Mouse (Mus musculus) heart, embryonic 11.5 days (tissue): ENCODE measurements around the gene Leap2. TPM values are rescaled to one million over a fixed set of nuclear protein-coding genes. Genes with fewer than 3 reads are reported as not detected.

ENCODE experiments used
- ATAC-seq: fragments of 200-750 bp; cut with Nextera tagmentation; replicated peaks from 2 replicates; pipeline ENCODE4 v1.8.0; 2017; ENCODE audit warnings: moderate library complexity; ENCODE audit not compliant: insufficient number of reproducible peaks, low FRiP score, low TSS enrichment
- H3K27ac ChIP-seq: fragments of 300-500 bp; sonication (generic); 2 replicates; pipeline ENCODE4 v1.5.1; 2014; ENCODE audit warnings: mild to moderate bottlenecking, low read depth, low read length
- H3K27me3 ChIP-seq: fragments of 300-500 bp; sonication (generic); 2 replicates; pipeline ENCODE4 v1.6.1; 2014; ENCODE audit warnings: mild to moderate bottlenecking, low read length, mixed read lengths; ENCODE audit not compliant: control insufficient read depth, insufficient read depth
- H3K36me3 ChIP-seq: fragments of 300-500 bp; sonication (generic); 2 replicates; pipeline ENCODE4 v1.6.1; 2014; ENCODE audit warnings: mild to moderate bottlenecking, low read length, moderate library complexity, mixed read lengths; ENCODE audit not compliant: control insufficient read depth, insufficient read depth
- H3K4me1 ChIP-seq: fragments of 300-500 bp; sonication (generic); 2 replicates; pipeline ENCODE4 v1.6.1; 2014; ENCODE audit warnings: low read length; ENCODE audit not compliant: control insufficient read depth, insufficient read depth
- H3K4me2 ChIP-seq: fragments of 300-500 bp; sonication (generic); 2 replicates; pipeline ENCODE4 v1.6.1; 2014; ENCODE audit warnings: mild to moderate bottlenecking, moderate library complexity
- H3K4me3 ChIP-seq: fragments of 300-500 bp; sonication (generic); 2 replicates; pipeline ENCODE4 v1.5.1; 2014; ENCODE audit warnings: low read depth, low read length
- H3K9ac ChIP-seq: fragments of 300-500 bp; sonication (generic); 2 replicates; pipeline ENCODE4 v1.6.1; 2014; ENCODE audit warnings: mild to moderate bottlenecking, low read depth, low read length, moderate library complexity
- H3K9me3 ChIP-seq: fragments of 300-500 bp; sonication (generic); replicated peaks from 2 replicates; pipeline ENCODE4 v1.6.1; 2016; ENCODE audit warnings: low read length; ENCODE audit not compliant: control insufficient read depth
- WGBS: fragments of 180-500 bp; shearing (Covaris S2); extraction: QIAGEN DNeasy Blood & Tissue Kit; methylation state at CpG from one replicate; pipeline ENCODE4 v1.1.7; 2014; ENCODE audit not compliant: insufficient replicate concordance; 5-methylcytosine and 5-hydroxymethylcytosine counted together
- polyA plus RNA-seq: library from polyadenylated mRNA; unstranded; fragments of >200 nt; fragmentation: Nextera tagmentation; extraction: Ambion mirVana; gene quantifications from 2 replicates; pipeline ENCODE4 v1.2.1, GENCODE M21; 2014

The Leap2 gene
- polyA plus RNA-seq, 1 experiment from 2014 or later, result not detected

GRCm38 (mm10) chr11:53460192-53460591 lies 37.2 kb upstream of the Leap2 start:
- Histone ChIP-seq H3K4me3 (no peak overlapping the region), H3K27ac (no peak overlapping the region), H3K36me3 (no peaks in the 10 kb centered on the region), H3K9ac (no peak overlapping the region), H3K4me2 (no peak overlapping the region), H3K4me1 (no peaks in the 10 kb centered on the region), H3K27me3 (peaks cover 41% of the 10 kb centered on the region), H3K9me3 (no peaks in the 10 kb centered on the region)
- WGBS, result 66% methylated on average over 3 of the region's 3 CpGs
- no peak for ATAC-seq

- H3K27me3 ChIP-seq, result peaks cover 29% of the 10 kb centered on the region
Observed at GRCm38 (mm10) chr11:53458996-53459395, 36.0 kb upstream of the Leap2 start.

GRCm38 (mm10) chr11:53457372-53457954 lies 34.5 kb upstream of the Leap2 start:
- Histone ChIP-seq H3K4me3 (peak overlapping the region; percentile 49), H3K36me3 (no peaks in the 10 kb centered on the region), H3K9ac (peak overlapping the region; percentile 73), H3K9me3 (no peaks in the 10 kb centered on the region), H3K27me3 (peaks cover 14% of the 10 kb centered on the region), H3K4me1 (no peaks in the 10 kb centered on the region), H3K27ac (no peak overlapping the region), H3K4me2 (peak overlapping the region; percentile 80)
- 0 out of 2 replicates have a peak, but pooled peaks have one; percentile 11 for ATAC-seq
- 6% methylated on average over 29 of the region's 29 CpGs for whole genome bisulfite sequencing

More at GRCm38 (mm10) chr11:53458996-53459395, 36.0 kb upstream of the Leap2 start:
- H3K36me3 ChIP-seq, result no peaks in the 10 kb centered on the region
- no peaks in the 10 kb centered on the region for H3K4me1 ChIP-seq
- H3K4me3 ChIP-seq, result no peak overlapping the region
- no peaks in the 10 kb centered on the region for H3K9me3 ChIP-seq
- no peak overlapping the region for H3K9ac ChIP-seq
- ATAC-seq, result no peak
- no peak overlapping the region for H3K4me2 ChIP-seq
- H3K27ac ChIP-seq, result no peak overlapping the region
- 57% methylated on average over 3 of the region's 3 CpGs for WGBS

GRCm38 (mm10) chr11:53456474-53457371 lies 33.8 kb upstream of the Leap2 start, which contains the start of the genes Gm10447 and Shroom1:
Gm10447 (minus strand) TSS chr11:53457110.
Shroom1 (plus strand) TSS chr11:53457205.
- peak; percentile 68; the same call in 1 of the 2 replicates for ATAC-seq
- WGBS, result 3% methylated on average over 42 of the region's 42 CpGs
- Histone ChIP-seq H3K4me3 (peak within 1 kb of the TSS; percentile 49), H3K4me1 (no peaks in the 10 kb centered on the region), H3K9ac (peak within 1 kb of the TSS; percentile 73), H3K9me3 (no peaks in the 10 kb centered on the region), H3K27ac (no peak within 1 kb of the TSS), H3K27me3 (peaks cover 7% of the 10 kb centered on the region), H3K36me3 (no peaks in the 10 kb centered on the region), H3K4me2 (peak within 1 kb of the TSS; percentile 80)

- Histone ChIP-seq H3K4me1 (no peaks in the 10 kb centered on the region), H3K4me2 (no peak overlapping the region), H3K4me3 (no peak overlapping the region), H3K9ac (no peak overlapping the region), H3K36me3 (no peaks in the 10 kb centered on the region), H3K27me3 (0 out of 2 replicates have a peak, but pooled peaks cover 5% of the 10 kb centered on the region), H3K27ac (no peak overlapping the region), H3K9me3 (no peaks in the 10 kb centered on the region)
- WGBS, result 83% methylated on average over 5 of the region's 5 CpGs
- no peak for ATAC-seq
Observed at GRCm38 (mm10) chr11:53453031-53453430, 30.1 kb upstream of the Leap2 start.

- Histone ChIP-seq H3K9me3 (no peaks in the 10 kb centered on the region), H3K4me1 (no peaks in the 10 kb centered on the region), H3K36me3 (no peaks in the 10 kb centered on the region), H3K4me2 (no peak overlapping the region), H3K27me3 (0 out of 2 replicates have a peak, but pooled peaks cover 5% of the 10 kb centered on the region), H3K9ac (no peak overlapping the region), H3K4me3 (no peak overlapping the region), H3K27ac (no peak overlapping the region)
- WGBS, result 91% methylated on average over 9 of the region's 9 CpGs
- ATAC-seq, result no peak
Observed at GRCm38 (mm10) chr11:53452396-53452795, 29.4 kb upstream of the Leap2 start.

GRCm38 (mm10) chr11:53451361-53451760 lies 28.4 kb upstream of the Leap2 start:
- Histone ChIP-seq H3K9ac (no peak overlapping the region), H3K4me2 (no peak overlapping the region), H3K4me1 (no peaks in the 10 kb centered on the region), H3K27ac (no peak overlapping the region), H3K9me3 (no peaks in the 10 kb centered on the region), H3K27me3 (0 out of 2 replicates have a peak, but pooled peaks cover 5% of the 10 kb centered on the region), H3K36me3 (no peaks in the 10 kb centered on the region), H3K4me3 (no peak overlapping the region)
- 73% methylated on average over 2 of the region's 2 CpGs for WGBS
- no peak for ATAC-seq

- Histone ChIP-seq H3K4me3 (no peak overlapping the region), H3K4me1 (no peaks in the 10 kb centered on the region)
- 38% methylated on average over 15 of the region's 15 CpGs for WGBS
Observed at GRCm38 (mm10) chr11:53450070-53450705, 27.2 kb upstream of the Leap2 start.

More at GRCm38 (mm10) chr11:53450070-53450705, 27.2 kb upstream of the Leap2 start:
- H3K4me2 ChIP-seq, result no peak overlapping the region
- H3K9ac ChIP-seq, result no peak overlapping the region
- 0 out of 2 replicates have a peak, but pooled peaks cover 5% of the 10 kb centered on the region for H3K27me3 ChIP-seq
- H3K27ac ChIP-seq, result no peak overlapping the region
- no peak for ATAC-seq
- no peaks in the 10 kb centered on the region for H3K9me3 ChIP-seq
- no peaks in the 10 kb centered on the region for H3K36me3 ChIP-seq
